Mouse (Mus musculus) urinary bladder, postnatal 14 days (tissue): Measurements from ENCODE around the gene Serpinb1a.

Source experiments
- DNase-seq: peaks from one replicate; pipeline ENCODE4 v3.0.0; 2021; ENCODE audit warnings: low spot score

Gene Serpinb1a

GRCm38 (mm10) chr13:32797085-32797484 is 53.9 kb downstream of the Serpinb1a start:
- DNase-seq = no peak

GRCm38 (mm10) chr13:32795166-32795565 is 55.8 kb downstream of the Serpinb1a start:
- no peak for DNase-seq

DNA sequence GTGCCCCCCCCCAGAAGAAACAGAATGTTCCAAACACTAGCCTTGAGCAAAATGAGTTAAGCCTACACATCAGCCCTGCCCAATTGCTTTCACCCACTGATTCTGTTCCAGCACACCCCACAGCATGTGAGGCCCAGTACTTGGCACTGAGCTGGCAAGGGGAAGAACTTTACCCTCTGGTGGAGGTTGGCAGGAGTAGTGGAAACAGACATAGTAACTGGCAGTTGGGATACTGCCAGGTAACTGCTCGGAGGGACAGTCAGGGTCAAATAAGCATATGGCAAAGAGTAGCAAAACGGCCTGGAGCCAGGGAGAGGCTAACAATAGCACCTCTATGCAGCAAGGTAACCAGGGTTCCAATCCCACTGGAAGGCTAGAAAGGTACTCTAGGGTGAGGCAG is 56.4 kb downstream of the Serpinb1a start:
- no peak for DNase-seq
